Mouse (Mus musculus) cortical plate, adult 2 months (tissue): Measurements from ENCODE around the gene Spata17. TPM values are rescaled to one million over a fixed set of nuclear protein-coding genes. Genes with fewer than 3 reads are reported as not detected.

ENCODE experiments used
- H3K27ac ChIP-seq: fragments of 200-500 bp; 2 replicates; pipeline ENCODE4 v1.5.1; 2012; ENCODE audit warnings: low read length, control low read depth, inconsistent platforms; ENCODE audit not compliant: insufficient read depth
- H3K4me1 ChIP-seq: fragments of 200-500 bp; 2 replicates; pipeline ENCODE4 v1.6.1; 2011; ENCODE audit warnings: low read length; ENCODE audit not compliant: control insufficient read depth, insufficient read depth
- H3K4me3 ChIP-seq: fragments of 200-500 bp; 2 replicates; pipeline ENCODE4 v1.5.1; 2011; ENCODE audit warnings: mild to moderate bottlenecking, low read length, control low read depth; ENCODE audit not compliant: insufficient read depth
- CTCF ChIP-seq: fragments of 200-500 bp; IDR thresholded peaks from 2 replicates; pipeline ENCODE4 v1.5.1; 2011; ENCODE audit warnings: mild to moderate bottlenecking, control low read depth, low read length; ENCODE audit not compliant: insufficient read depth; ENCODE audit errors: extremely low read depth
- POLR2A ChIP-seq: fragments of 200-500 bp; IDR thresholded peaks from 2 replicates; pipeline ENCODE4 v1.6.1; 2011; ENCODE audit warnings: mild to moderate bottlenecking, low read length, control low read depth; ENCODE audit not compliant: insufficient read depth; ENCODE audit errors: extremely low read depth
- polyA plus RNA-seq: library from polyadenylated mRNA; depleted of rRNA; stranded (reverse); fragments of >200 nt; gene quantifications from 2 replicates; pipeline ENCODE4 v1.2.3, GENCODE M21; 2012; rRNA removed

Gene Spata17
- 0.42 and 0.71 TPM in 2 replicates for polyA plus RNA-seq

DNA sequence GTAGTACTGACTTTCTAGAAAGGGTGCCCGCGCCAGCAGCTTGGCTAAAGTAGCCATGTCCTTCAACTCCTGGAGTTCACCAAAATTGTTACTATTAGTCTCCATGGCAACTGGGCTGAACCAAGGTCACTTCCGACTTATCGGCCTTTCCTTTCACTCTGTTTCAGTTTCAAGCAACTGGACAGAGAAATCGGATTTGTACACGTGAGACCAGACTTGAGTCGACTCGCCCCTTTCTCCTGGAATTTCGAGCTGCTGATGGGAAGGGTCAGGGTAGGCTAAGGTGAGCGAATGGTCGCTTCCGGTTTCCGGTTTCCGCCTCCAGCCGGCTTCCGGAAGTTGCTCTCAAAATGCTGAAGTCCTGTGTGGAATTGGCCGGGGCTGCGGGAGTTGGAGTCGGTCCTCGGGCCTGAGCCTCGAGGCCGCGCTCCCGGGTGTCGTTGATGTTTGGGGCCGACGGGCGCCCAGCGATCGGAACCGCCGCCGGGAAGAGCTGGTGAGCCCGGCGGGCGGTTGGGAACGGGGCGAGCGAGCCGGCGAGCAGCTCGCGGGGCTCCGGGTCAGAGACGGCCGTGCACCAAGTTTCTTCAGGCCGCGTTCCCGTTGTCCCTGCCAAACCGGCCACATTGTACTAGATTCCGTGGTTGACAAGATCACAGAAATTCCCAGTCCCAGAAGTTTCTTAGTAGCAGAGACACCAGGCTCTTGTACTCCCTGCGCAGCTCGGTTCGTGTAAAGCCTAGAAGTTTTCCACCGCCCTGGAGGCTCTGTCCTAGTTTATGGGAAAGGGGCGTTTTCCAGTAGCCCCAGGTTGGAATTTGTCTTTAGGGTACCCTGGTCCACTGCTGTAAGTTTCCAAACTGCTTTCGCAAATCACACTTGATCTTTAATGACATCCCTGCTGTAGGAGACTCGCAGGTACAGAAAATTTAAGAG, at the start of gene Spata17, which contains the start of gene Gpatch2:
Gene Spata17 (minus strand): TSS at position 285 of the 936 bp plus-strand sequence.
Gene Gpatch2 (plus strand): TSS at position 328 of the 936 bp plus-strand sequence.
- Histone ChIP-seq H3K4me3 (peak within 1 kb of the TSS; percentile 60), H3K27ac (0 out of 2 replicates have a peak within 1 kb of the TSS, but pooled peaks have one; percentile 4), H3K4me1 (no peaks in the 10 kb centered on the region; the same call in 1 of the 2 replicates)
- peak; percentile 55 for TF ChIP-seq POLR2A
- no peak for TF ChIP-seq CTCF

- TF ChIP-seq CTCF (0 out of 2 replicates have a peak, but pooled peaks have one; percentile 18), POLR2A (no peak)
- no peak overlapping the region for H3K27ac ChIP-seq
- H3K4me3 ChIP-seq, result no peak overlapping the region
- no peaks in the 10 kb centered on the region for H3K4me1 ChIP-seq
Observed at GRCm38 (mm10) chr1:187258756-187259155, 43.5 kb upstream of the Spata17 start.

- H3K4me1 ChIP-seq, result no peaks in the 10 kb centered on the region
- H3K4me3 ChIP-seq, result no peak overlapping the region
- TF ChIP-seq CTCF, result no peak
- TF ChIP-seq POLR2A, result no peak
- no peak overlapping the region for H3K27ac ChIP-seq
Observed at GRCm38 (mm10) chr1:187250741-187251262, 35.5 kb upstream of the Spata17 start.

DNA sequence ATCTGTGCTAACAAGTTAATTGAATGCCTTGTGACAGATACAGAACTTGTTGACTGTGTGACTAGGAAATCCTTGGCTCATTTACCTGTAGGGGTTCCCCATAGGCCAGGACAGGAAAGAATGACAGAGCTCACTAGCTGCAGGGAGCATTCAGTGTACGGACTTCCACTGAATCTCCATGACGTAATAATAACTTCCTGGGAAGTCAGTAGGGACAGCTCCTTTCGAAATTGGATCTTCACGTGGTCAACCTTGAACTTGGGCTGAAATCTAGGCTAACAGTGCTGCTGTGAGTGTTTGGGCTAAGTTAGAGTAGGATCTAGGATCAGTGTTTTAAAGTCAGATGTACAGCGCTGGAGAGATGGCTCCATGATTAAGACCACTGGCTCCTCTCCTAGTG, 29.5 kb upstream of the Spata17 start:
- no peak overlapping the region for H3K4me3 ChIP-seq
- TF ChIP-seq POLR2A (no peak), CTCF (no peak)
- no peaks in the 10 kb centered on the region for H3K4me1 ChIP-seq
- H3K27ac ChIP-seq, result no peak overlapping the region

DNA sequence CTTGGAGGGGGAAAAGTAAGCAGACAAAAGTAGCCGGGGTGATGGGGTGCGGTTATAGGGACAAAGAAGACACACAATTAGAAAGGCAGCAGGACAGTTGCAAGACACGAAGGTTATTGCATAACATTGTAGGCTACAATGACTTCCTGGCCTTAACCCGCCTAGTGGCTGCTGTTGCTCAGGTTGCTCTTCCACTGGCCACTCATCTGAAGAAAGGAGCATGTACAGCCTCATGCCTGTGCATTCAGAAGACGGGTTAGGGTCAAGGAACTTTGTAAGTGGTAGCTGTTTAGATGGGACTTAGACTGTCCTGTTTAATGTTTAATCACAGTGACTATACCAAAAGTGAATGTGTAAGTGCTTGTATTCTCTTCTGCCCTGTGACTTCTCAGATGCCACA, 26.1 kb upstream of the Spata17 start:
- Histone ChIP-seq H3K4me3 (no peak overlapping the region), H3K27ac (no peak overlapping the region), H3K4me1 (no peaks in the 10 kb centered on the region)
- TF ChIP-seq POLR2A (no peak), CTCF (no peak)

DNA sequence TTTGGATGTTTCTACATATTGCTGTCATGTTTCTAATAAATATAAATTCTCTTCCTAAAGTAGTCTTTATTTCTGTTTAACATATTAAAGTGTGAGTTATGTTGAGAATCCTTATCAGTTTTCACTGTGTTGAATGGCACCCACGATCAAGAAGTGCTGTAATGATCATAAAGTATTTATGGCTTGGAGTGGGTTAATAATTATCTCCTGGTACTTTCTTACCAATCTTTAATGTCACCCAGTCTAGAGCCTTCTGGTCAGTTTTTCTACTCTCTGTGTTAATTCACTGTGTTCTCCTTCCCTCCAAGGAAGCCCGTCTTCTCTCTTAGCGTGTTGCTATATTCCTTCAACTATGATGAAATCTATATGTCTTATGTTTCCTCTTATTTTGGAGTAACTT, 25.0 kb upstream of the Spata17 start:
- Histone ChIP-seq H3K27ac (no peak overlapping the region), H3K4me1 (no peaks in the 10 kb centered on the region; the same call in 1 of the 2 replicates), H3K4me3 (no peak overlapping the region)
- TF ChIP-seq POLR2A, result no peak
- TF ChIP-seq CTCF, result no peak

DNA sequence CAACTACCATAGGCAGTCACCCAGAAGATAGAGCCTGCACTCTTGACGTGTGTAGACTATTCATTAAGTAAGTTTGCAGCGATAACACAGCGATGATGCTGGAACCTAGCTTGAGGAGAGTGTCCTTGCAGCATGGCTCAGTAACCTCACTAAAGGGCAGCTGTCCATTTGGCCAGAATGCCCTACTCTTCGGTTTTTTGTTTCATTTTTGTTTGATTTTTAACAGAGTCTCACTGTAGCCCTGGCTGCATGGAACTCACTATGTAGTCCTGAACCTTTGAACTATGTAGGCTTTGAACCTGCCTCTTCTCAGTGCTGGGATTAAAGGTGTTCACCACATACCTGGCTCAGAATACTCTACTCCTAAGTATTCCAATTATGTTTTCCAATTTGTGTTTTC, 22.8 kb upstream of the Spata17 start:
- no peak for TF ChIP-seq CTCF
- no peak for TF ChIP-seq POLR2A
- Histone ChIP-seq H3K4me3 (no peak overlapping the region), H3K27ac (no peak overlapping the region), H3K4me1 (no peaks in the 10 kb centered on the region; the same call in 1 of the 2 replicates)

DNA sequence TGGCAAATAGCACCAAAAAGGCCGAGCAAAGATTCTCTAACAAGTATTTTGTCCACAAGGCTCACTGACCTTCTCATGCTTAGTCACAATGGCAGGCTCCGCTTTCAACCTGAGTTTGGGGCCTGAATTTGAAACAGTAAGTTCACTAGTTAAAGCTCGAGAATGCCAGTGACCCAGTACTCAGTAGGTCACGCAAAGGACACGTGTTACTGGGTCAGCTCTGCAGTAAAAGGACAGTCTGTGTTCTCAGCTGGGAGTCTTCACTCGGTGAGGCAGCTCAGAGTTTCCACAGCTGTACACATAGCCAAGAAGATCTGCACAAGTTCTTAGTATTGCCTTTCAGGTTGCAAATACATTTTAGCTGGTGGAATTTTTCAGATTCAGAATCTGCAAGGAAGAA, 21.0 kb upstream of the Spata17 start:
- no peak for TF ChIP-seq CTCF
- TF ChIP-seq POLR2A, result no peak
- no peaks in the 10 kb centered on the region; the same call in 1 of the 2 replicates for H3K4me1 ChIP-seq

DNA sequence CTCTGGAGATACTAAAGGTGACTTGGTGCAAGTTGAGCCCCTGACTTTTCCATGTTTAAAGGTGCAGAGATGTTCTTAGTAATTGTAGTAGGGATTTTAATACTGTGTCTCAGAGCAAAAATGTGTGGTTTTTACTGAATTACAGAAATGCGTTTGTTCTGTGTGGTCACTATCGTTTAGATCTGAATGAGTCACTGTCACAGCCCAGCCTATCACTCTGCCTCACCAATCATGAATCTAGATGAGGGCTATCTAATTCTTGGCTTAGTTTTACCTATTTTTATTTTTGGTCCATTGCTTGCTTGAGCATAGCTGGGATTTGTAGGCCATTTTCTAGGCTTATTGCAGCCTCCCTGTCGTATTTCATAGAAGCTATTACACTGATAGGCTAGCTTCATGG, 19.9 kb upstream of the Spata17 start:
- TF ChIP-seq CTCF, result no peak
- no peak for TF ChIP-seq POLR2A
- H3K27ac ChIP-seq, result no peak overlapping the region
- no peaks in the 10 kb centered on the region; the same call in 1 of the 2 replicates for H3K4me1 ChIP-seq
- no peak overlapping the region for H3K4me3 ChIP-seq

More for the DNA sequence above, 21.0 kb upstream of the Spata17 start:
- Histone ChIP-seq H3K27ac (no peak overlapping the region), H3K4me3 (no peak overlapping the region)

DNA sequence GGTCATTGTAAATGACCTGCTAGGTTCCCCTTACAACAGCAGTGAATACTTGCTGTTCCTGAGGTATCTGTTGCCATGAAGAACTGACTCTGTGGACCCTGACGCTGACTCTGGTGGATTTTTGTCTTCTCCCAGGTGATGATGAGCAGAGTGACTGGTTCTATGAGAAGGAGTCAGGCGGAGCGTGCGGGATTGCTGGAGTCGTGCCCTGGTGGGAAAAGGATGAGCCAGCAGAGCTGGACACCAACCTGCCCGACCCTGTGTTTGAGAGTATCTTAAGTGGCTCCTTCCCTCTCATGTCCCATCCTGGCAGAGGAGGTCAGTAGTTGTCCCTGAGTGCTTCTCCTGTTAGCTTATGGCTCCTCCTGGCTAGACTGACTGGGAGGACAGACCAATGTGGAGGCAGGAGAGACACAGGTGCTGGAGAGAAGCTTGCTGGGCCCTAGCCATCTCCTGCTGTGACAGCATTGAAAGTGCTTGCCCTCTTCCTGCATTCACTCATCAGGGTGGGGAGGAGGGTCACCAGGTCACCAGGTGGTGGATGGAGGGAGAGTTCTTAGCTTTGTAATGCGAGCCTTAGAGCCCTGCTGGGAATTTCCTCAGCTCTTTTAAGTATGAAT, 17.8 kb upstream of the Spata17 start:
- no peak for TF ChIP-seq CTCF
- TF ChIP-seq POLR2A, result no peak
- no peak overlapping the region for H3K27ac ChIP-seq
- H3K4me1 ChIP-seq, result no peaks in the 10 kb centered on the region; the same call in 1 of the 2 replicates
- no peak overlapping the region for H3K4me3 ChIP-seq
